Mouse (Mus musculus): Measurements from ENCODE around the gene Ilkap. TPM values are rescaled to one million over a fixed set of nuclear protein-coding genes. Genes with fewer than 3 reads are reported as not detected.

The Ilkap gene
- polyA plus RNA-seq, 1 experiment from 2014 or later: 176 TPM

DNA sequence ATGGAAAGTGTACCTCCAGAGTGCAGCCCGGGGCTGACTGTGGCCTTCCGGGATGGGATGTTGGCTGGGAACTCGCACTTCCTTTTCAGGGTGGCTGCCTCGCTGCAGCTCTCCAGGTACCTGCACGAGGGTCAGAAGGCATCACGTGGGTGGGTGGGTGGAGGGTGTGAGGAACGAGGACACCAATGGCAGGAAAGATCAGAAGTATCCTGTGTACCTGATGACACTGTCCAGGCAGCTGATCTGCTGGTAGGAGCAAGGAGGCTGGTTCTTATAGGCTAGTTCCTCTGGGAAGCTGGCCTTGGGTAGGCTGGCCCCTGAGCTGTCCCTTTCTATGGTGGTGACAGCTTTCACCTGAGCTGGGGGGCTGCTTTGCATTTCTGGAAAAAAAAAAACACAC lies 32.1 kb upstream of the Ilkap start:
- no peak for DNase-seq (ENCODE audit: extremely low spot score, low spot score)
- WGBS: 88% methylated on average over 7 of the region's 7 CpGs
- Histone ChIP-seq H3K36me3 (replicated peaks) (no peaks in the 10 kb centered on the region), H3K4me3 (no peak overlapping the region), H3K4me1 (no peaks in the 10 kb centered on the region), H3K27me3 (ENCODE audit: poor library complexity, severe bottlenecking) (no peaks in the 10 kb centered on the region), H3K27ac (no peak overlapping the region), H3K9me3 (no peaks in the 10 kb centered on the region)

DNA sequence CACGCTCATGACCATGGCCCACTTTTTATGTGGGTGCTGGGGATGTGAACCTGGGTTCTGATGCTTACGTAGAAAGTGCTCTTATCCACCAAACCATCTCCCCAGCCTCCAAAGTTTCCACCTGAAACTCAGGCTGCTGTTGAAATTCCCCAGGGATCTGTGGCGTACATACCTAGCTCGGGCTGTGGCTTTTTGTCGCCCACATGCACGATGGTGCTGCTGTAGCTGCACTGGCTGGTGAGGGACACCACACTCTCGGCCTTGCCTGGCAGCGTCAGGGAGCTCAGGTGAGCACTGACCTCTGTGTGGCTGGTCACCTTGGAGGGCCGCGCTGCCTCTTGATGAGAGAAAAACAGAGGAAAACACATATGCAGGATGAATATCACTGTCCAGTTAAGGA lies 30.6 kb upstream of the Ilkap start:
- Histone ChIP-seq H3K36me3 (replicated peaks) (no peaks in the 10 kb centered on the region), H3K27ac (no peak overlapping the region), H3K4me3 (no peak overlapping the region), H3K27me3 (ENCODE audit: poor library complexity, severe bottlenecking) (no peaks in the 10 kb centered on the region), H3K9me3 (no peaks in the 10 kb centered on the region), H3K4me1 (no peaks in the 10 kb centered on the region)
- no peak for DNase-seq (ENCODE audit: extremely low spot score, low spot score)
- WGBS: 91% methylated on average over 10 of the region's 10 CpGs

DNA sequence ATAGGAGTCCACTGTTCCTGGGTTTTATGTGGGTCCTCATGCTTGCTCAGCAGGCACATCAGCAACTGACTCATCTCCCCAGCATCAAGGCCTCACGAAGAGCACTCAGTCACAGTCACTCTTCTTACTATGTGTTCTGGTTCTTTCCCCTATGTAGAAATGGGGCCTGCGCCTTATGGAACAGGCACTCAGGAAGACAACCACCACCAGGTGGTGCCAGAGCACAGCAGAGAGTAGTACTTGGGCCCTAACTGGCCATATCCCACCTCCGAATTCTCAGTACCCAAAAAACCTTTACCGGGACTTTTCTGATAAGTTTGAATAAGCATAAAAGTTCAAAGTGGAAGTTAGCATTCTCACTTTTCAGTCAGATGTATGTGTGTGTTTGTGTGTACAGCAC lies 30.0 kb upstream of the Ilkap start:
- WGBS: 56% methylated on average over 4 of the region's 4 CpGs
- Histone ChIP-seq H3K4me3 (no peak overlapping the region), H3K4me1 (no peaks in the 10 kb centered on the region), H3K9me3 (no peaks in the 10 kb centered on the region), H3K27me3 (ENCODE audit: poor library complexity, severe bottlenecking) (no peaks in the 10 kb centered on the region), H3K36me3 (replicated peaks) (no peaks in the 10 kb centered on the region), H3K27ac (no peak overlapping the region)
- peak; percentile 64 for DNase-seq (ENCODE audit: extremely low spot score, low spot score)

DNA sequence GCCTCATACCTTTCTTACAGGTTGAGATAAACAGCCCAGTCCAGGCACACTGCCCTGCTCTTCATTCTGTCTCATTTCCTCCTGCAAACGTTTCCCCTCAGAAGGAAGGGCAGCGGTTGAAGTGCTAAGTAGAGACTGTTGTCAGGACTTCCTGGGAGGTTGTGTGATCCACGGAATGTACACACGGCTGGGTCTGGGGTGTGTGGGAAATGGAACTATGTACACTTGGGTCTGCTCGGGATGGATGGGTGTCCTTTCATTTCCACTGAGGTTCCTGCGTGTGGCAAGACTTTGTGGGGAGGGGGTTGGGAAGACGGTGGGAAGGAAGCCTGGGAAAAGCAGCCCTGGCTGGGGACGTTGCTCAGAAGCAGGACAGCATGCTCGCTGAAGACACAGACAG lies 27.8 kb upstream of the Ilkap start:
- Histone ChIP-seq H3K4me3 (no peak overlapping the region), H3K4me1 (no peaks in the 10 kb centered on the region), H3K9me3 (no peaks in the 10 kb centered on the region), H3K36me3 (replicated peaks) (no peaks in the 10 kb centered on the region), H3K27me3 (ENCODE audit: poor library complexity, severe bottlenecking) (no peaks in the 10 kb centered on the region), H3K27ac (no peak overlapping the region)
- DNase-seq (ENCODE audit: extremely low spot score, low spot score): no peak
- WGBS: 84% methylated on average over 9 of the region's 9 CpGs

DNA sequence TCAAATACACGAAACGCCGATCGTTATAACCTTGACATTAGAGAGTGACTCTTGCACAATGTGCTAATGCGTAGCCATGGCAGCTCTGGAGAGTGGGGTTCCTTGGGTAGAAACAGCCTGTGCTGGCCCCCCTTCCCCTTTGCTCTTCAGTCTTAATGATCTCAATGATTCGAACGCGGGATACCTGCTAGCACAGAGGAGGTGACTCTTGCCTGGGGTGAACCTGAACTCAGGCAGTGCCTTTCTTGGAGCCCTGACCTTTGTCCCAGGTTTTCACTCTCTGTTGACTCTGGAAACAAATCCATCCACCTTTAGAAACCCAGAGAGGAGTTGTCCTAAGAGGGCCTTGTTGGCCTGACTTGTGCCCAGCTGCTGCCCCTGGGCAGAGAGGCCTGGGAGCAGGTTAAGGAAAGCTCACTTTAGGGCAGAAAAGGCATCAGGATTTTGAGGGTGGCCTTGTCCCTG lies 22.0 kb upstream of the Ilkap start:
- Histone ChIP-seq H3K4me1 (peaks cover 8% of the 10 kb centered on the region), H3K27me3 (ENCODE audit: poor library complexity, severe bottlenecking) (no peaks in the 10 kb centered on the region), H3K9me3 (no peaks in the 10 kb centered on the region), H3K4me3 (no peak overlapping the region), H3K27ac (no peak overlapping the region), H3K36me3 (replicated peaks) (no peaks in the 10 kb centered on the region)
- no peak for DNase-seq (ENCODE audit: extremely low spot score, low spot score)
- 93% methylated on average over 8 of the region's 8 CpGs for WGBS

DNA sequence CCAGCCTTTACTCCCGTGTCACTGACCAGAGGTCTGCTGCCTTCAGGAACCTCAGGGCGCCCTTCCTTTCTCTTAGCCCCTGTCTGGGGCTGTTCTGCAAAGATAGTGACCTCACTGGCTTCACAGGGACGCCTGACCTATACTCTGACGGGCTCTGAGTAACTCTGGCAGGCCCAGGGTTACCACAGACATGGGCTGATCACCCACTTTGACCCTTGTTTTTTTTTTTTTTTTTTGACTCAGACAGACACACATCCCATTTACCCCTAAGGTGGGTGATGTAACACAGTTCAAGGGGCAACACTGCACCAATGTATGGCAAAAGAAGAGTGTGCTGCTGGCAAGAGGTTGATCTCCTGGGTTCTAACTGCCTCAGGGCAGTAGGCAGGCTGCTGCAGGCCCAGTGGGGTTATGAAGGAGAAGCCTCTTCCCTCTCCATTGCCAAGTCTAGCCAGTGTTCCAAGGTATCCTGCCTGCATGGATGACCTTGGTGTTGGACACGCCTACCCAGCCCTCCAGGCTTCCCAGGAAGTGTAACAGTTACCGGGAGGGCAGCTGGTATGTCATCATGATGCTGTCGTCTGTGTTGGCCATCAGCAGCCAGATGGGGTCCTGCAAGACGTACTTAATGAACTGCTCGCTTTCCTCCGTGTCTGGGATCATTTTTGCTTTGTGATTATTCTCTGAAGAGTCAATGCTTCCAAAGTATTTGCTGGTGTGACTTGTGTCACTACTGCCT lies 21.4 kb upstream of the Ilkap start:
- no peak overlapping the region for H3K4me3 ChIP-seq
- no peak overlapping the region; the same call in 1 of the 2 replicates for H3K27ac ChIP-seq
- no peaks in the 10 kb centered on the region for H3K9me3 ChIP-seq
- 79% methylated on average over 10 of the region's 10 CpGs for WGBS
- no peaks in the 10 kb centered on the region for H3K36me3 ChIP-seq (replicated peaks)
- peaks cover 14% of the 10 kb centered on the region for H3K4me1 ChIP-seq
- H3K27me3 ChIP-seq (ENCODE audit: poor library complexity, severe bottlenecking): peaks cover 5% of the 10 kb centered on the region; the same call in 1 of the 2 replicates
- DNase-seq (ENCODE audit: extremely low spot score, low spot score): no peak

DNA sequence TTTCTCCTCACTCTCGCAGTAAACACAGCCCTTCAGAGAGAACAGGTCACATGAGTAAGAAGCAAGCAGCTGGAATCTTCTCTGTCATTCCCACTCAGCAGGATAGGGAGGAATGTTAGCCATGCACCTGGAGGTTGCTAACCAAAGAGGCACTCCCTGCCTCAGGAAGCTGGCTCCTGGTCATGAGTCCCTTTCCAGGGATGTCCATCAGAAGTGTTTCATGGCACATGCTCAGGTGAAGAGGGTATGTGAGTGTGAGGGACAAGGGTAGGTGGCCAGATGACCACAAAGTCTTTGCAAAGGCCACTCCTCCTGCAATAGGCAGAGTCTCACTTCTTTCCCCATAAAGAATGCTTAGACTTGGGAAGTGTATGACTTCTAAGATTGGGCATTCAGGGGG lies 19.4 kb upstream of the Ilkap start:
- Histone ChIP-seq H3K27me3 (ENCODE audit: poor library complexity, severe bottlenecking) (peaks cover 10% of the 10 kb centered on the region; the same call in 1 of the 2 replicates), H3K27ac (0 out of 2 replicates have a peak overlapping the region, but pooled peaks have one; percentile 30), H3K9me3 (no peaks in the 10 kb centered on the region), H3K36me3 (replicated peaks) (no peaks in the 10 kb centered on the region), H3K4me3 (no peak overlapping the region), H3K4me1 (peaks cover 35% of the 10 kb centered on the region)
- 86% methylated on average over 1 of the region's 1 CpGs for WGBS
- no peak for DNase-seq (ENCODE audit: extremely low spot score, low spot score)

DNA sequence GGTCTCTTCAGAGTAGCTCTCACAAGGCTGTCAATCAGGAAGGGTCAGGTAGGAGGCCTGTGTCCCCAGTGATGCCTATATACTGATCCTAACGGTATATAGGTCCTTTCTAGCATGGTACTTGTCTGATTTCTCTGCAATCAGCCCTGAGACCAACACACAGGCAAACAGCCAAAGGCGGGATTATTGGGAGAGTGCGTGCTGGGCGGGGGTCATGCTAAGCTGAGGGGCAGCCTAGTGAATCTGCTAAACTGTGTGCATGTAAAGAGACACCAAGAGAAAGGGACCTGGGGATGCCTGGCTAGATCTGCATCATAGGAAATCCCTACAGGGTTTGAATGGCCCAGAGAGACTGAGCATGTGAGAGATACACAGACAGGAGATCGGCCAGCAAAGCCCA lies 16.7 kb upstream of the Ilkap start:
- peaks cover 19% of the 10 kb centered on the region; the same call in 1 of the 2 replicates for H3K27me3 ChIP-seq (ENCODE audit: poor library complexity, severe bottlenecking)

DNA sequence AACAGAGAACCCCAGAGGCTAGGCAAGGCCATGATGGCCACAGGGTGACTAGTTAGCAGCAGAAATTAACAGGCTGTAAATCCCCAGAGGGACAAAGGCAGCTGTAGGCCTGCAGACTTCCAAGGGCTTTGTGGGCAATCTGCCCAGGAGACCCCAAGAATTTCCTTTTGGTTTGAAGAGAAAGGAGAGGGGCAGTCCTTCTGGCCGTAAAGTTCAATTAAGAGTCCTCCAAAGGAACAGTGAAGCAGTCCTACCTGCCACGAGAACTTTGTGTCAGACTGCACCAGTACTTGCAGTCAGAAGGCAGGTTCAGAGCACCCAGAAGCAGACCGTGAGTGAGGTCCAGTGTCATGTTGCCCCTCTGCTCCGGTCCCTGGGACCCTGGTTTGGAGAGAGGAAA lies 16.3 kb upstream of the Ilkap start:
- peak; percentile 21 for DNase-seq (ENCODE audit: extremely low spot score, low spot score)
- H3K27ac ChIP-seq: peak overlapping the region; percentile 97
- peaks cover 55% of the 10 kb centered on the region for H3K4me1 ChIP-seq
- H3K27me3 ChIP-seq (ENCODE audit: poor library complexity, severe bottlenecking): peaks cover 19% of the 10 kb centered on the region; the same call in 1 of the 2 replicates
- peaks cover 13% of the 10 kb centered on the region for H3K36me3 ChIP-seq (replicated peaks)
- no peaks in the 10 kb centered on the region for H3K9me3 ChIP-seq
- peak overlapping the region; percentile 80; the same call in 1 of the 2 replicates for H3K4me3 ChIP-seq
- WGBS: 58% methylated on average over 4 of the region's 4 CpGs

More for the DNA sequence above, 16.7 kb upstream of the Ilkap start:
- Histone ChIP-seq H3K36me3 (replicated peaks) (peaks cover 13% of the 10 kb centered on the region), H3K4me3 (no peak overlapping the region), H3K4me1 (peaks cover 55% of the 10 kb centered on the region), H3K27ac (peak overlapping the region; percentile 97), H3K9me3 (no peaks in the 10 kb centered on the region)
- DNase-seq (ENCODE audit: extremely low spot score, low spot score): no peak
- WGBS: 73% methylated on average over 5 of the region's 5 CpGs

DNA sequence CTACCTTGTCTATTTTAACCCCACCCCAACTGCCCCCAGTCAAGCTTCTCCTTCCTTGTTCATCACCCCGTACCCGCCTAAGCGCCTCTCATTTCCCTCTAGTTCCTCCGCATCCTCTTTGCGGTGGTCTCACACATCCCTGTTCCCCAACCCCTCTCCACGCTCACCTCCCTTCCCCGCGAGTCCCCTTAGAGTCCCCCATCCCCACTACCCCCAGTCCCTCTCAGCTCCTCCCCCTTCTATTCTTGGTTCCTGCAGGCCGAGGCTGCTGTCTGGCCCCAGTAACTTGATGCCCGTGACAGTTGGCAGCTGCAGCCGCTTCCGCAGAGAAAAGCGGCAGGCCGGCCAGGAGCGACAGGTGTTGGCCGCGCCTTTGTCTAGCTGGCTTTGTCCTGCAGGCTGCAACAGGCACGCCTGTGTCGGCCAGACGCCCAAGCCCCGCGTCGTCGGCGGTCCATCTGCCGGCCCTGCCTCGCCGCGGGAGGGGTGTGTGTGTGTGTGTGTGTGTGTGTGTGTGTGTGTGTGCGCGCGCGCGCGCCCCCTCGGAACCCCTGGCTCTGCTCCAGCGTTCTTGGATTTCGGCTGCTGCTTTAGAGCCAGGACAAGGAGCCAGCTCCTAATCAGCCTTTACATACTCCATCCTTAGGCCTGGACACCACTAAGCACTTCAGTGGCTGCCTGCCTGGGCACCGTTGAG lies 15.4 kb upstream of the Ilkap start, which contains the start of gene Hes6:
TSS of gene Hes6 (minus strand) at position 141 of the 697 bp plus-strand sequence.
- WGBS: under 1% methylated on average over 33 of the region's 39 CpGs
- peak within 1 kb of the TSS; percentile 80 for H3K4me3 ChIP-seq

DNA sequence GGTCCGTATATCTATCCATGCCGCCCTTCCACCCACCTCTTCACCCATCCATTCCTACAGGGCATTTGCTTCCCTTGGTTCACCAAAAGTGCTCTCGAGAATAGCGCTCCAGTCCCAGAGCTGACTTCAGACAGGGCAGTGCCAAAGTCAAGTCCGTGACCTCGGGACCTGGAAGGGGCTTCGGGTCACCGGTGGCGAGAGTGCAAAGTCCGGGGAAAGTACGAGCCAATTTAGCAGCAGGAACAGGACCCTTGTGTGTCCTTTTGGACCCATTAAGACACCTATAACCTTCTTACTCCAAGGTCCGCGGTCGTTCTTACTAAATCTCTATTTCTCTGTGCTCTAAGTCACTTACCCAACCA lies 14.9 kb upstream of the Ilkap start:
- DNase-seq (ENCODE audit: extremely low spot score, low spot score): no peak
- Histone ChIP-seq H3K27me3 (ENCODE audit: poor library complexity, severe bottlenecking) (peaks cover 19% of the 10 kb centered on the region; the same call in 1 of the 2 replicates), H3K36me3 (replicated peaks) (peaks cover 13% of the 10 kb centered on the region), H3K4me1 (peaks cover 55% of the 10 kb centered on the region), H3K4me3 (peak overlapping the region; percentile 80), H3K9me3 (no peaks in the 10 kb centered on the region), H3K27ac (peak overlapping the region; percentile 97)
- WGBS: under 1% methylated on average over 14 of the region's 14 CpGs

More for the DNA sequence above, 15.4 kb upstream of the Ilkap start, which contains the start of gene Hes6:
- Histone ChIP-seq H3K9me3 (no peaks in the 10 kb centered on the region), H3K4me1 (peaks cover 55% of the 10 kb centered on the region), H3K27me3 (ENCODE audit: poor library complexity, severe bottlenecking) (peaks cover 19% of the 10 kb centered on the region; the same call in 1 of the 2 replicates), H3K27ac (peak within 1 kb of the TSS; percentile 97), H3K36me3 (replicated peaks) (peaks cover 13% of the 10 kb centered on the region)
- peak; percentile 87 for DNase-seq (ENCODE audit: extremely low spot score, low spot score)

DNA sequence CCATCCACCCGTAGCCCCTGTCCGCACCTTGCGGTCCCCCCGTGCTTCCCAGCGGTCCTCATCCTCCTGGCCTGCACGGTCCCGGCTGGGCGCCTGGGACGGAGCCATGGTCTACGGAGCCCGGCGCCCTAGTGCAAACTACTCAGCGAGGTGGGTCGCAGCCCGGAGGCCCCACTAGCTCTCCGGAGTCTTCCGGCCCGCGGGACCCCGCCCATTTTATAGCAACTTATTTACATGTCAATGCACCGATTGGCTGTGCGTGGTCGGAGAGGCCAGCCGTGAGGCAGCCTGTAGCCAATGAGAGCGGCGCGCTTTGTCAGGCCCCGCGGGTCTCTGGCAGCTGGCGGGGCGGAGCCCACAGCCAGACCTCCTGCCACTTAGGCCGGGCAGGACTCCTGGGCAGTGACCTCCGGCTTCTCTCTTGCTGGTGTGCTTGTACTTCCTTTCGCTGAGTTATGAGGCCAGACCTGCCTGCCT lies 14.5 kb upstream of the Ilkap start:
- WGBS: 0% methylated on average over 34 of the region's 34 CpGs
- Histone ChIP-seq H3K27ac (peak overlapping the region; percentile 97), H3K4me3 (peak overlapping the region; percentile 80), H3K36me3 (replicated peaks) (peaks cover 13% of the 10 kb centered on the region), H3K27me3 (ENCODE audit: poor library complexity, severe bottlenecking) (peaks cover 19% of the 10 kb centered on the region; the same call in 1 of the 2 replicates), H3K4me1 (peaks cover 55% of the 10 kb centered on the region), H3K9me3 (no peaks in the 10 kb centered on the region)
- DNase-seq (ENCODE audit: extremely low spot score, low spot score): peak; percentile 96

Measured in forebrain, embryonic 10.5 days (tissue).